8 mouse cellular contexts compared by ENCODE assay signal in the genomic region with DNA sequence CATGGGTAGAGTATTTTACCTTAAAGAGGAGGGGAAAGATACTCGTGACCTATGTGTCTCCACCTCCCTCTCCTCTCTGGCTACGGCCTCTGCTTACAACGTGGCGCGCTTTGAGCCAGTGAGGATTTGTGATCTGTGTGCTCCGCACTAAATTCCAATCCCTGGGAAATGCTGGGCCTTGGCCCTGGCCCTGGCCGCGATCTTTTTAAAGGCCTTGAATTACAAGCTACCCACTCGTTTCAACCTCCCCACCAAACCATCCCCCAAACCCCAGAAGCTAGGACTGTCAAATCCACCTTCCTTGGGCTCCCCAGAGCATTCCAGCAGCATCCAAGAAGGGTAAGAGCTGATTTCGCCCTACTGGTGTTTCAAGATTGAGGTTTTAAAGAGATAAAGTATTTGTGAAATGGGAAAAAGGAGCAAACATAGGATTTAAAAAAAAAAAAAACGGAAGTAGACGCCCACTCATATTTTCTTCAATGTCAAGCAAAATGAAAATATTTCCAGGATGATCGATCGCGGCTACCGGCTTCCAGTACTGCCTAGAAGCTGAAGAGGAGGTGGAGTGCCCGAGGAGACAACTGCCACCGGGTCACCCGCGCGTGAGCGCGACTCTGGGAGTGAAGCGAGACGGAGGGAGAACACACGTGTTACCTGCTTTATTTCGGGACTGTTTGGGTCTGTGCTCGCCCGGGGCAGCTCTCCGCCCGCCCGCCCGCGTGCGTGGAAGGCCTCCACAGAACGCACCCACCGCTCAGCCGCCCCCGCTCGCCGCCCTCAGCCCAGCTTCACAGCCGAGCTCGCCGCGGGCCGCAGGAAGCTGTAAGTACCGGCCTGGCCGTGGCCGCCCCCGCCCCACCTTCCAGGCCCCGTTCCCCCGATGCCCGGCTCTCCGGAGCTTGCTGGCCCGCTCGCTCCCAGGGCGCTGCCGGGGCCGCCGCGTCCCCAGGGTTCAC. TPM values are rescaled to one million over a fixed set of nuclear protein-coding genes. Genes with fewer than 3 reads are reported as not detected.
DNase-seq lines count a peak whose midpoint lies in the region; ATAC-seq and TF ChIP-seq lines count a peak whose summit lies in the region.

A gene (plus strand): TSS at position 96 of the 956 bp plus-strand sequence.

- no peak within 1 kb of the TSS for H3K9ac ChIP-seq in kidney, embryonic 15.5 days
- peak within 1 kb of the TSS; percentile 22; the same call in 1 of the 2 replicates for H3K9ac ChIP-seq in hindbrain, embryonic 16.5 days (ENCODE audit: low read depth, low read length)
- H3K9ac ChIP-seq in liver, embryonic 14.5 days (replicated peaks): no peak within 1 kb of the TSS

- peak within 1 kb of the TSS; percentile 56 for H3K4me2 ChIP-seq in kidney, embryonic 15.5 days
- peak within 1 kb of the TSS; percentile 35 for H3K4me2 ChIP-seq in hindbrain, embryonic 16.5 days (ENCODE audit: low read length)
- H3K4me2 ChIP-seq in liver, embryonic 14.5 days (ENCODE audit: low read depth): peak within 1 kb of the TSS; percentile 8; the same call in 1 of the 2 replicates

- H3K36me3 ChIP-seq in kidney, embryonic 15.5 days: no peaks in the 10 kb centered on the region
- no peaks in the 10 kb centered on the region for H3K36me3 ChIP-seq in hindbrain, embryonic 16.5 days (ENCODE audit: control insufficient read depth, insufficient read depth, low read length)
- no peaks in the 10 kb centered on the region for H3K36me3 ChIP-seq in liver, embryonic 14.5 days (replicated peaks; ENCODE audit: control insufficient read depth, insufficient read depth, low read depth)

- no peak; the same call in 1 of the 2 replicates for ATAC-seq in kidney, embryonic 15.5 days (replicated peaks; ENCODE audit: low FRiP score)
- ATAC-seq in hindbrain, embryonic 16.5 days: peak; percentile 14; the same call in 1 of the 2 replicates
- ATAC-seq in liver, embryonic 14.5 days (ENCODE audit: insufficient read depth): no peak

- no peak for DNase-seq in kidney, adult 9 months
- peak; percentile 66 for DNase-seq in embryo, embryonic 10.5 days (ENCODE audit: low spot score)
- DNase-seq in liver, embryonic 14.5 days (ENCODE audit: low read depth in 3 of 3, low spot score in 3 of 3): no peak
- DNase-seq in adrenal gland, postnatal 36 days: no peak
- DNase-seq in spleen, postnatal 14 days (ENCODE audit: low spot score in 2 of 2): no peak
- no peak for DNase-seq in yolk sac, embryonic 10.5 days (ENCODE audit: low spot score)

- peaks cover 14% of the 10 kb centered on the region for H3K4me1 ChIP-seq in kidney, embryonic 15.5 days
- no peaks in the 10 kb centered on the region; the same call in 1 of the 2 replicates for H3K4me1 ChIP-seq in hindbrain, embryonic 16.5 days (ENCODE audit: control insufficient read depth, insufficient read depth, low read depth, low read length)
- no peaks in the 10 kb centered on the region for H3K4me1 ChIP-seq in liver, embryonic 14.5 days (replicated peaks; ENCODE audit: control insufficient read depth in 2 of 2, insufficient read depth in 2 of 2, low read length in 1 of 2)

- no peak for TF ChIP-seq EP300 in liver, embryonic 14.5 days (IDR thresholded peaks at IDR 0.05; ENCODE audit: low read depth)

- no peaks in the 10 kb centered on the region for H3K9me3 ChIP-seq in kidney, embryonic 15.5 days (replicated peaks)
- peaks cover 6% of the 10 kb centered on the region for H3K9me3 ChIP-seq in hindbrain, embryonic 16.5 days (ENCODE audit: control insufficient read depth, low read length)
- H3K9me3 ChIP-seq in liver, embryonic 14.5 days (ENCODE audit: control insufficient read depth, low read length): no peaks in the 10 kb centered on the region

- H3K27ac ChIP-seq in kidney, embryonic 15.5 days: no peak within 1 kb of the TSS
- no peak within 1 kb of the TSS; the same call in 1 of the 2 replicates for H3K27ac ChIP-seq in hindbrain, embryonic 16.5 days (ENCODE audit: low read depth, low read length)
- H3K27ac ChIP-seq in liver, embryonic 14.5 days: no peak within 1 kb of the TSS

- WGBS in kidney, embryonic 15.5 days: 1% methylated on average over 58 of the region's 61 CpGs
- under 1% methylated on average over 49 of the region's 61 CpGs for WGBS in hindbrain, embryonic 16.5 days
- 2% methylated on average over 60 of the region's 61 CpGs for WGBS in liver, embryonic 14.5 days (ENCODE audit: insufficient replicate concordance)

- peak within 1 kb of the TSS; percentile 38 for H3K4me3 ChIP-seq in kidney, embryonic 15.5 days (replicated peaks)
- peak within 1 kb of the TSS; percentile 26 for H3K4me3 ChIP-seq in hindbrain, embryonic 16.5 days (ENCODE audit: low read length)
- 0 out of 4 replicates have a peak within 1 kb of the TSS, but pooled peaks of 1 of the 2 experiments have one; percentile 18 for H3K4me3 ChIP-seq in liver, embryonic 14.5 days (ENCODE audit: insufficient read depth in 1 of 2, low read depth in 2 of 2, low read length in 2 of 2)

- no peak for TF ChIP-seq CTCF in liver, embryonic 14.5 days (IDR thresholded peaks at IDR 0.05; ENCODE audit: low read depth)

- H3K27me3 ChIP-seq in kidney, embryonic 15.5 days: peaks cover 91% of the 10 kb centered on the region
- peaks cover 50% of the 10 kb centered on the region for H3K27me3 ChIP-seq in hindbrain, embryonic 16.5 days (replicated peaks; ENCODE audit: control insufficient read depth, insufficient read depth, low read length)
- peaks cover 86% of the 10 kb centered on the region for H3K27me3 ChIP-seq in liver, embryonic 14.5 days (ENCODE audit: control insufficient read depth, insufficient read depth, low read length)

RNA-seq across cellular contexts. Expression of the gene that starts here (rescaled TPM):
- polyA plus RNA-seq in kidney, embryonic 15.5 days (2015; fragmentation: Nextera tagmentation; extraction: Ambion mirVana): not detected in 2 replicates
- 1.8 TPM in 1 of 2 replicates, not detected in the other for polyA plus RNA-seq in hindbrain, embryonic 16.5 days (2015; fragmentation: Nextera tagmentation; extraction: Ambion mirVana)
- polyA plus RNA-seq in liver, embryonic 14.5 days (2012; rRNA removed): 0.37 TPM in 1 of 2 replicates, not detected in the other
- polyA plus RNA-seq in liver, embryonic 14.5 days (2014; fragmentation: Nextera tagmentation; extraction: Ambion mirVana): not detected in 2 replicates
- not detected for total RNA-seq in adrenal gland, postnatal 36 days (2021)
